Mouse (Mus musculus): ENCODE measurements around the gene Garnl3. TPM values are rescaled to one million over a fixed set of nuclear protein-coding genes. Genes with fewer than 3 reads are reported as not detected.

Garnl3 gene
- 37.6 and 37.8 TPM in 2 replicates for polyA plus RNA-seq (2021; fragmentation: Nextera tagmentation)
- long read RNA-seq, experiment 1, transcript Garnl3-202 (29 exons, 3,578 nt): minor isoform, 32 of 292 reads
- long read RNA-seq, experiment 1, transcript Garnl3-201 (28 exons, 3,678 nt): major isoform, 53 of 292 reads
- long read RNA-seq, experiment 1, partial matches to known transcripts: 61 of 292 reads
- long read RNA-seq, experiment 1, other reads (novel, unspliced or antisense): 146 of 292 reads
- long read RNA-seq, experiment 2, transcript Garnl3-202 (29 exons, 3,578 nt): major isoform, 6 of 47 reads
- long read RNA-seq, experiment 2, partial matches to known transcripts: 24 of 47 reads
- long read RNA-seq, experiment 2, other reads (novel, unspliced or antisense): 13 of 47 reads

DNA sequence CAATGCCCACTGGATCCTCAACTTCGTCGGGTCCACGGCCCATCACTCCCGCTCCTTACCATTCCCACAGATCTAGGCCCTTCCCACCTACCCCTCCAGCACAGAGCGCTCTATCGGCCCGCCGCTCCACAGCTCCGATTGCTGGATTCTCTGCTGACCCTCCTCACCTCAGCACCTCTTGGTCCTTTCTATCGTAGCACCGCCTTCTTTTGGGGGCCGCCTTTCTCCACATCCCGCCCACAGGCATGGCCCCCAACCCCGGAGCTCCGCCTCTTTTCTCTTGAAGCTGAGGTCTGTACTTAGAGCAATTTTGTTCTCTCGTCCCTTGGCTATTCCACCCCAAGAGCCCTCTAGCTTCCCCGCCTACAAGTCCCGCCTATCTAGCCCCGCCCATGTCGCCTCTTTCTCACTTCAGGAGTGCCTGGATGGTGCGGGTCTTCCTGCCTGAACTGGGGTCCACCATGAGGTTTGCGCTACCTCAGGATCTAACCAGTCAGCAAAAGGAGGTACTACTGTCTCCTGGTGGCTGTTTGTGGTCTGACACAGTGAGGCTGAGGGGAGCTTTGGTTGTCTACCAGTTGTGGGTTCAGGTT, at the start of gene Garnl3:
Garnl3 (minus strand) TSS at position 155 of the 593 bp plus-strand sequence.

DNA sequence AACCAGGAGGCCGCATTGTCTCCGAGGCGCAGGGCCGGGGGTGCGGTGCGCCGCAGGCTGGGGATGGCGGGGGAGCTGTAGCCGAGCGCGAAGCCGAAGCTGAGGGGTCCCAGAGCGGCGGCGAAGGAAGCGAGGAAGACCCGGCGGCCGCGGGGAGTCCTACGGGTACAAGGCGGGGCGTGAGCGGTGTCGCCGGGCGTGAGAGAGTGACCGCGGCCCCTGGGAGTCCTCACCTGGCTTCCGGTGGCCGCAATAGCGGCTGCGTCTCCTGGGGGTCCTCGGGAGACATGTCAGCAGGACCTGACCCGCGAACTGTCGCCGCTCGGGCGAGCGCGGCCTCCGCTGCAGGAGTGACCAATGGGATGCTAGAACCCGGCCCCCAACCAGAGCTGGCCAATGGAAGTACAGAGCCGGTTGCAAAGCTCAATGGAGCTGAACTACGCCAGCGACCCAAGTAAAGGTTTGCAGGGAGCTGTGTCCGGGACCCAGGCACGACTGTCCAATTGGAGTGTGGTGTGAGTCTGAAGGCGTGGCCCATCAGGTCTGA, 149.7 kb downstream of the Garnl3 start, which contains the start of gene Slc2a8:
Slc2a8 (minus strand) TSS at position 359 of the 547 bp plus-strand sequence.

DNA sequence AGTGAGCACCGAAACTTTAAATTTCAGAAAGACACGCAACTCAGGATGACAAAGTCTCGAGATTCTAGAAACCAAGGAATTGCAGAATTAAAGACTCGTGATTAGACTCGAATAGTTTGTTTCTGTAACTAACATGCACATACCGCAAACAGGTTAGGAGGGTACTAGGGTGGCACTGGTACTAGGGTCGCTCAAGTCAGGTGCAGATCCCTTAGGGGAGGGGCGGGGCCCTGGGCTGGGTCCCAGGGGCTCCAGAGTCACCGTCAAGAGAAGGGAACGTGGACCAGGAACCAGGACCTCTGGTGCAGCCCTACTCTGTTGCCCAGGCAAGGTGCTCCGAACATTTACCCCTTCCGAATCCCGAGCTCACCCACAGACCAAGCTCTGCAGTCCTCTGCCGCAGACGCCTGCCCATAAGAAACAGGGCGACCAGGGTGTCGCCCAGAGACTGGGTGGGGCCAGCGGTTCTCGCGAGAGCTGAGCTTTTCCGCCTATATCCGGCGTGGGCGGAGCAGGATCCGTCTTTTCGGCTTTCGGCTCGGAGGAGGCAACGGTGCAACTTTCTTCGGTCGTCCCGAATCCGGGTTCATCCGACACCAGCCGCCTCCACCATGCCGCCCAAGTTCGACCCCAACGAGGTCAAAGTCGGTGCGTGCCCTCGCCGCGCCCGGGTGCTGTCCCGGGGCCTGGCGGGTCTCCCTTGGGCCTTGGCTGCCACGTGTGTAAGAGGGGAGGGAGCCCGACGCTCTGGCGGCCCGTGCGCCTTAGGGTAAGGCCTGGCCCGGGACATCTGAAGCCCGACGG, 170.1 kb downstream of the Garnl3 start, which contains the start of the genes Rpl12 and Lrsam1:
Rpl12 (plus strand) TSS at position 368 of the 804 bp plus-strand sequence.
Lrsam1 (minus strand) TSS at position 423 of the 804 bp plus-strand sequence.

Other genes with a start within 250 kb of the Garnl3 start
- 450 and 664 TPM in 2 replicates for gene Rpl12, start 170.1 kb downstream of the Garnl3 start, polyA plus RNA-seq (2021; fragmentation: Nextera tagmentation)
- gene Lrsam1, start 170.0 kb downstream of the Garnl3 start, polyA plus RNA-seq (2021; fragmentation: Nextera tagmentation): 7.6 and 9.0 TPM in 2 replicates
- gene Slc2a8, start 149.6 kb downstream of the Garnl3 start, polyA plus RNA-seq (2021; fragmentation: Nextera tagmentation): 26.6 and 29.5 TPM in 2 replicates
- gene Angptl2, start 84.4 kb upstream of the Garnl3 start, polyA plus RNA-seq (2021; fragmentation: Nextera tagmentation): 1.1 and 1.2 TPM in 2 replicates
- 13.2 and 14.2 TPM in 2 replicates for gene Ralgps1, start 239.8 kb upstream of the Garnl3 start, polyA plus RNA-seq (2021; fragmentation: Nextera tagmentation)